Mouse (Mus musculus): Measurements from ENCODE around the gene Cym. TPM values are rescaled to one million over a fixed set of nuclear protein-coding genes. Genes with fewer than 3 reads are reported as not detected.

Cym gene
- polyA plus RNA-seq (2014; fragmentation: Nextera tagmentation; extraction: Ambion mirVana), result not detected in 2 replicates

DNA sequence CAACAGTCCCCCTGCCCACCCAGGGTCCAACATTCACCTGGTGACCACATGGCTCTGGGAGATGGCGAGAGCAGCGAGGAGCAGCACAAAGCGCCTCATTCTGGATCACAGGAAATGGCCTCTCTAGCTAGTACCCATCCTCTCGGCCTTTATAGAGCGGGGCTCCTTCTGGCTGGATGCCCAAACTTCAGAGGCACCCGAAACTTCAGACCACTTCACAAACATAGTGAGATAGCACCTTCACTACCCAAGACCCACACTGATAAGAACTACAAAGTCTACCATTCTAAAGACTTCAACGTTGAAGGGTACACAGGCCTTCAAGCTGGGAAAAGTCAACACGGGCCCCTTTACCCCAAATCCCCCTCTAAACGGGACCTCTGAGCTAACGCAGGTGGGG is at the start of gene Cym:
Gene Cym, minus strand, starts transcription at position 125 of the 400 bp plus-strand sequence.
- Histone ChIP-seq H3K9ac (ENCODE audit: low read depth, low read length) (no peak within 1 kb of the TSS), H3K27me3 (replicated peaks; ENCODE audit: control insufficient read depth, insufficient read depth, low read length) (no peaks in the 10 kb centered on the region), H3K4me1 (ENCODE audit: control insufficient read depth, insufficient read depth, low read length) (no peaks in the 10 kb centered on the region), H3K9me3 (ENCODE audit: control insufficient read depth, low read length) (peaks cover 3% of the 10 kb centered on the region; the same call in 1 of the 2 replicates), H3K27ac (replicated peaks; ENCODE audit: low read depth, low read length) (no peak within 1 kb of the TSS), H3K4me3 (ENCODE audit: low read depth, low read length) (no peak within 1 kb of the TSS), H3K36me3 (ENCODE audit: control insufficient read depth, insufficient read depth, low read length) (no peaks in the 10 kb centered on the region), H3K4me2 (ENCODE audit: low read depth, low read length) (no peak within 1 kb of the TSS)
- 85% methylated on average over 10 of the region's 10 CpGs for WGBS
- ATAC-seq (ENCODE audit: low read depth), result no peak
- no peak for DNase-seq (ENCODE audit: low spot score)

DNA sequence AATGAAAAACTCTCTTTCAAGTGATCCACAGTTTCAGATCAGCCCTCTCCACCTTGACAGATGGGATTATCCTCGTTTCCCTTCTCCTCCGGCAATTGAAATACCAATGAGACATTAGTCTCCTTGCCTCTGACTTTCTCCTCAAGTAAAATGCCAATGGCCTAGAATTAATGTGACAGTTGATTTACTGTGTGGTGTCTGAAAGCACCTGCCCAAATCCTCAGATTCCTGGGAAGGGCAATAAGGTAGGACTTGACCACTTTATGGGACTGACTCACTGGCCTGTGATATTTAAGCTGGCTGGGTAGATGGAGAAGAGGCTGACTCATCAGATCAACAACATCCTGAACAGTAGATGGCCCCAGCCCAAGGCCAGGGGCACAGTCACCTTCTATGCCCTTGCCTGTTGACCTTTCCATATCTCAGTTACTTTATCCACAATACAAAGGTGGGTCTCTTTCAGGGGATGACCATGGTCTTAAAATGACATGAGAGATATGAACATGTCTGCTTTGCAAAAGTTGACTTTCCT is 45.3 kb upstream of the Cym start:
- H3K4me1 ChIP-seq (ENCODE audit: control insufficient read depth, insufficient read depth, low read length), result no peaks in the 10 kb centered on the region
- WGBS, result 74% methylated on average over 2 of the region's 2 CpGs
- no peak overlapping the region for H3K4me2 ChIP-seq (ENCODE audit: low read depth, low read length)
- H3K9ac ChIP-seq (ENCODE audit: low read depth, low read length), result no peak overlapping the region
- H3K27me3 ChIP-seq (replicated peaks; ENCODE audit: control insufficient read depth, insufficient read depth, low read length), result no peaks in the 10 kb centered on the region
- H3K27ac ChIP-seq (replicated peaks; ENCODE audit: low read depth, low read length), result no peak overlapping the region
- H3K9me3 ChIP-seq (ENCODE audit: control insufficient read depth, low read length), result no peaks in the 10 kb centered on the region
- no peaks in the 10 kb centered on the region for H3K36me3 ChIP-seq (ENCODE audit: control insufficient read depth, insufficient read depth, low read length)
- no peak overlapping the region for H3K4me3 ChIP-seq (ENCODE audit: low read depth, low read length)
- no peak for ATAC-seq (ENCODE audit: low read depth)
- DNase-seq (ENCODE audit: low spot score), result no peak

DNA sequence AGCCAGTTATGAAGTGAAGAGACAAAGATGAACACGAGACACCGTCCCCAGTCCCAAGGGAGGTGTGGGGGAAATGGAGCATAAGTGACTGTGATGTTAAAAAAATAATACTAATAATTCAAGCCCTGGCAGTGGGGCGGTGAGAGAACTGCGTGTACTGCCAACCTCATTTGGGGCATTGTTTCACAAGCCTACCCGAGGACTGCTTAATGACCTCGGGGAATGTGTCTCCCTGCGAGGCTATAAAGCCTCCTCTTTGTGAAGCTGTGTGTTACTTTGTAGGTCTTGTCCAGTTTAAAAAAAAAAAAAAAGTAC is 40.3 kb upstream of the Cym start:
- Histone ChIP-seq H3K4me2 (ENCODE audit: low read depth, low read length) (no peak overlapping the region), H3K9me3 (ENCODE audit: control insufficient read depth, low read length) (no peaks in the 10 kb centered on the region), H3K27me3 (replicated peaks; ENCODE audit: control insufficient read depth, insufficient read depth, low read length) (no peaks in the 10 kb centered on the region), H3K4me3 (ENCODE audit: low read depth, low read length) (no peak overlapping the region), H3K27ac (replicated peaks; ENCODE audit: low read depth, low read length) (0 out of 2 replicates have a peak overlapping the region, but pooled peaks have one; percentile 21), H3K36me3 (ENCODE audit: control insufficient read depth, insufficient read depth, low read length) (no peaks in the 10 kb centered on the region), H3K4me1 (ENCODE audit: control insufficient read depth, insufficient read depth, low read length) (0 out of 2 replicates have a peak, but pooled peaks cover 6% of the 10 kb centered on the region), H3K9ac (ENCODE audit: low read depth, low read length) (no peak overlapping the region)
- DNase-seq (ENCODE audit: low spot score), result no peak
- peak; percentile 19; the same call in 1 of the 2 replicates for ATAC-seq (ENCODE audit: low read depth)
- 38% methylated on average over 7 of the region's 7 CpGs for WGBS

DNA sequence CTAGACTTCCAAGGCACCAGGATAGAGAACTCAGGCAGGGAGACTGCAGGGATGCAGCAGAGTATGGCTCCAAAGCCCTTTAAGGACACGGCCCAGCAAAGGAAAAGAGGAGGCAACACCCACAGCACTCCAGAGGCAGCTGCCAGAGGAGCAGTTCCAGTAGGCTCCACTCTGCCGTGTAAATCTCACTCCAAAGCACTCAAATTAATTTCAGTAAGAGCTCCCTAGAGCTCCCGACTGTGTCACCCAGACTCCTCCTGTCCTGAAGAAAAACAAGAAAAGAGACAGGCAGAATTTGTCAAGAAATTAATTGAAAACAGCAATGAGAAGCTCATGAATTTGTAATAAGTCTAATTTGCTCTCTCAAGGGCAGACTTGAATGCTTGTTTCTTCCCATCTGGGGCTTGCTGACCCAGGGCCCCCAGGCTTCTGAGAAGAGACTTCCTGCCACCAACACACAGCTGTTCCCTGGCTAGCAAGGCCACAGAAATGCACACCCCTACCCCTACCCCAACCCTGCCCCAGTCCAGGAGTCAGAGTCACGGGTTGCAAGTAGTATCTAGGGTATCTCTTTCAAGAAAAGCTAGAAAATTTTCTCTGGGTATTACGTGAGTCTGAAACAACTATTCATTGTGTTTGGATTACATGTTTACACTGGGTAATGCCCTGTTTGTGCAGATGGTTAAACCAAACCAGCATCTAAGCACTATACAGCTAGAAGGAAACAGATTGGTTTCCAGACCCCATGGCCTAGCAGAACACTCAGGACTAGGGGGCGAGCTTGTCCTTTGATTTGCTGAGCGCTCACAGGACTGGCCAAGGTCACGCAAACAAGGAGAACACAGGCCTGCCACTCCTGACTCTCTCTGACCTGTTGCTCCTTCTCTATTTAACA is 39.7 kb upstream of the Cym start:
- ATAC-seq (ENCODE audit: low read depth) (peak; percentile 62; the same call in 1 of the 2 replicates), DNase-seq (ENCODE audit: low spot score) (no peak)
- 0 out of 2 replicates have a peak, but pooled peaks cover 6% of the 10 kb centered on the region for H3K4me1 ChIP-seq (ENCODE audit: control insufficient read depth, insufficient read depth, low read length)
- no peaks in the 10 kb centered on the region for H3K36me3 ChIP-seq (ENCODE audit: control insufficient read depth, insufficient read depth, low read length)
- no peak overlapping the region for H3K9ac ChIP-seq (ENCODE audit: low read depth, low read length)
- WGBS, result 36% methylated on average over 8 of the region's 8 CpGs
- H3K4me3 ChIP-seq (ENCODE audit: low read depth, low read length), result no peak overlapping the region
- H3K4me2 ChIP-seq (ENCODE audit: low read depth, low read length), result no peak overlapping the region
- H3K27ac ChIP-seq (replicated peaks; ENCODE audit: low read depth, low read length), result 0 out of 2 replicates have a peak overlapping the region, but pooled peaks have one; percentile 21
- no peaks in the 10 kb centered on the region for H3K27me3 ChIP-seq (replicated peaks; ENCODE audit: control insufficient read depth, insufficient read depth, low read length)
- H3K9me3 ChIP-seq (ENCODE audit: control insufficient read depth, low read length), result no peaks in the 10 kb centered on the region

DNA sequence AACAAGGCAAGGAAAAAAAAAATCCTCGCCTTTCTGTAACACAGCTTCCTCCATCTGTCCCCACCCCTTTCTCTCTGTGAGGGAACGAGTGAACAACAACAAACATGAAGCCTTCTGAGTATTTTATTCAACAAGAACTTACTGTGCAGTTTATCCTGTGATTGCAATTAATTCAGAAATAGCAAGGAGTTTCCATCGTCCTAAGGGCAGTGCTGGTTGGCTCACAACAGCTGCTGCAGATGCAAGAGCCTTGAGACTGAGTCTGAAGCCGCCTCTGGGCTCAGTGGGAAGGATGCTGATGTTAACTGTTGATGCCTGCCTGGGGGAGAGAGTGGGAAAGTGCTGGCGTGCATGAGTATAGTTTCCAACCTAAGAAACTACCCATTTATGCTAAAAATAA is 36.4 kb upstream of the Cym start:
- Histone ChIP-seq H3K9ac (ENCODE audit: low read depth, low read length) (no peak overlapping the region), H3K4me3 (ENCODE audit: low read depth, low read length) (no peak overlapping the region), H3K4me2 (ENCODE audit: low read depth, low read length) (no peak overlapping the region), H3K27me3 (replicated peaks; ENCODE audit: control insufficient read depth, insufficient read depth, low read length) (no peaks in the 10 kb centered on the region), H3K4me1 (ENCODE audit: control insufficient read depth, insufficient read depth, low read length) (0 out of 2 replicates have a peak, but pooled peaks cover 6% of the 10 kb centered on the region), H3K9me3 (ENCODE audit: control insufficient read depth, low read length) (no peaks in the 10 kb centered on the region), H3K36me3 (ENCODE audit: control insufficient read depth, insufficient read depth, low read length) (no peaks in the 10 kb centered on the region), H3K27ac (replicated peaks; ENCODE audit: low read depth, low read length) (no peak overlapping the region)
- ATAC-seq (ENCODE audit: low read depth) (no peak), DNase-seq (ENCODE audit: low spot score) (no peak)
- WGBS, result 54% methylated on average over 5 of the region's 5 CpGs

DNA sequence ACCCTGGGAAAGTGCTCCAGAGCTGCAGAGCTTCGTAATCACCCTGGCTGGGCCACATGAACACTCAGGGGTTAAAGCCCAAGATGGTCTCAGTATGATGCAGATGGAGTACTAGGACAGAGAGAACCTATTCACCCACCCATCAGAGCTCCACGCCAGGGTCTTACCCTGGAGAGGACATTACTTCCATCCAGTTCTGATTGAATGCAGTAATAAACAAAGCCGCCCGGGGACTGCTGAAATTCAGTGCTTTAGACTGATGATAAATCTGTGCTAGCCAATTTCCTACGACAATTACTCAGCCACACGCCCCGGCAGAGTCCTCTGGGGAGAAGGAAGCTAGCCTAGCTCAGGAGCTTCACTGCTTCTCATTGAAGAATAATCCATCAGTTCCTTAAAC is 35.2 kb upstream of the Cym start:
- Histone ChIP-seq H3K9ac (ENCODE audit: low read depth, low read length) (no peak overlapping the region), H3K4me3 (ENCODE audit: low read depth, low read length) (no peak overlapping the region), H3K36me3 (ENCODE audit: control insufficient read depth, insufficient read depth, low read length) (no peaks in the 10 kb centered on the region), H3K4me1 (ENCODE audit: control insufficient read depth, insufficient read depth, low read length) (0 out of 2 replicates have a peak, but pooled peaks cover 6% of the 10 kb centered on the region), H3K27me3 (replicated peaks; ENCODE audit: control insufficient read depth, insufficient read depth, low read length) (no peaks in the 10 kb centered on the region), H3K4me2 (ENCODE audit: low read depth, low read length) (no peak overlapping the region), H3K27ac (replicated peaks; ENCODE audit: low read depth, low read length) (no peak overlapping the region), H3K9me3 (ENCODE audit: control insufficient read depth, low read length) (no peaks in the 10 kb centered on the region)
- ATAC-seq (ENCODE audit: low read depth) (no peak), DNase-seq (ENCODE audit: low spot score) (no peak)
- WGBS, result 61% methylated on average over 7 of the region's 7 CpGs

DNA sequence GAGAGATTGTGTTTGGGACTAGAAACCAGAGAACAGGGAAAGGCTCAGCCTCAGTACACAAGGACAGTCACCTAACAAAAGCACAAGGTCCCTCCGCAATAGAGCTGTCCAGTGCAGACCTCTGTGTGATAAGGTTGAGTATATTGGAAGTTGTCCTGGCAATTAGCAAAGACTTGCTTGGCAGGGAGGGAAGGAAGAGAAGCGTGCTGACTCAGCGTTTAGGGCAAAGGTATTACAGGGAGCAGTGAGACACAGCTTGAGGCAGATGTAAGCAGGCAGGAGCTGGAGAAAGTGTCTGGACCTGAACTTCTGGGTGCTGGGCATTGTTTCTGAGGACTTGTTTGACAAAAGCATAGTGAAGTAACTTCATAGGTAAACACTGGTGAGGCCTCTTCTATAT is 34.5 kb upstream of the Cym start:
- ATAC-seq (ENCODE audit: low read depth) (no peak), DNase-seq (ENCODE audit: low spot score) (no peak)
- H3K9me3 ChIP-seq (ENCODE audit: control insufficient read depth, low read length), result no peaks in the 10 kb centered on the region
- H3K9ac ChIP-seq (ENCODE audit: low read depth, low read length), result no peak overlapping the region
- 0 out of 2 replicates have a peak, but pooled peaks cover 3% of the 10 kb centered on the region for H3K4me1 ChIP-seq (ENCODE audit: control insufficient read depth, insufficient read depth, low read length)
- WGBS, result 82% methylated on average over 3 of the region's 3 CpGs
- H3K27ac ChIP-seq (replicated peaks; ENCODE audit: low read depth, low read length), result no peak overlapping the region
- H3K4me3 ChIP-seq (ENCODE audit: low read depth, low read length), result no peak overlapping the region
- no peaks in the 10 kb centered on the region for H3K36me3 ChIP-seq (ENCODE audit: control insufficient read depth, insufficient read depth, low read length)
- no peak overlapping the region for H3K4me2 ChIP-seq (ENCODE audit: low read depth, low read length)
- H3K27me3 ChIP-seq (replicated peaks; ENCODE audit: control insufficient read depth, insufficient read depth, low read length), result no peaks in the 10 kb centered on the region

DNA sequence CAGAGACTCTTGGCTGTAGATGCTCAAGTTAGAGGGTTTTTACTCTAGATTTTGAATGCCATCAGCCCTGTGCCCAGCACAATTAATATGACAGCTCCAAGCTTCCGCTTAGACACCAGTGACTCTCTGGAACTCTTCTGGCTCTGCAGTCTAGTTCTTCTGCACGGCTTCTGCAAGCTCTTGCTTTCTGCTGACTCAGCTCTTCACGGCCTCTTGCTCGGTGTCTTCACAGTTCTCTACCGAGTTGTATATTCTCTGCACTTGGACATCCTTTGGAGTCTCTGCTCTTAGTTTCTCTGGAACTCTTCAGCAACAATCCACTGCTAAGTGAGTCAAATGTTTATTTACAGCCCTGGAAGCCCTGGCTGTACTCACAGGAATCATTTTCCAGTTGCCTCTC is 32.4 kb upstream of the Cym start:
- no peaks in the 10 kb centered on the region for H3K27me3 ChIP-seq (replicated peaks; ENCODE audit: control insufficient read depth, insufficient read depth, low read length)
- 73% methylated on average over 5 of the region's 5 CpGs for WGBS

More for the DNA sequence above, 32.4 kb upstream of the Cym start:
- Histone ChIP-seq H3K9me3 (ENCODE audit: control insufficient read depth, low read length) (no peaks in the 10 kb centered on the region), H3K9ac (ENCODE audit: low read depth, low read length) (no peak overlapping the region), H3K4me2 (ENCODE audit: low read depth, low read length) (no peak overlapping the region), H3K4me1 (ENCODE audit: control insufficient read depth, insufficient read depth, low read length) (no peaks in the 10 kb centered on the region), H3K36me3 (ENCODE audit: control insufficient read depth, insufficient read depth, low read length) (no peaks in the 10 kb centered on the region), H3K4me3 (ENCODE audit: low read depth, low read length) (no peak overlapping the region), H3K27ac (replicated peaks; ENCODE audit: low read depth, low read length) (no peak overlapping the region)
- no peak for DNase-seq (ENCODE audit: low spot score)
- no peak for ATAC-seq (ENCODE audit: low read depth)
